Mouse (Mus musculus) cerebellum, adult 2 months (tissue): Measurements from ENCODE around the gene Cd79b.

Experiments used
- CTCF ChIP-seq: fragments of 200-500 bp; IDR thresholded peaks from 2 replicates; pipeline ENCODE4 v1.5.1; 2011; ENCODE audit warnings: low read depth, mild to moderate bottlenecking, control low read depth, low read length, moderate library complexity, borderline replicate concordance; ENCODE audit not compliant: insufficient read depth
- POLR2A ChIP-seq: fragments of 200-500 bp; IDR thresholded peaks from 2 replicates; pipeline ENCODE4 v1.6.1; 2011; ENCODE audit warnings: low read length, control low read depth, borderline replicate concordance; ENCODE audit not compliant: insufficient read depth

DNA sequence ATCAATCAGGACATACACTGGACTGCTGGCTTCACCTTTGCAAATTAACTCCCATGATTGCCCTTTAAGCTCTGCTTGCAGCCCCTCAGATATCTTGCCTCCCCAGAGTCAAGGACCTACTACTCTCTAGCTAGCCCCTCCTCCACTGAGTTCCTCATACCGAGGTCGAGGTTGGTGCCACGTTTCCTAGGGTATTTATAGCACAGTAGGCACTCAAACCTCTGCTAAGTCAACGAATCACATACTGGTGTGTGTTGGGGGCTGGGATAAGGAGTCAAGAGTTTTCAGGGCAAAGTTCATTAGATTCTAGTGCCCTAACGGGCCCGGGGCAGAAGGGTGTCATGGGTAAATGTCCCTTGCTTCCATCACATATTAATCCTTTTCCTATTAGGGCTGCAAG, 14.6 kb upstream of the Cd79b start:
- TF ChIP-seq POLR2A = no peak
- TF ChIP-seq CTCF = no peak
